Mouse (Mus musculus) testis, adult 2 months (tissue): ENCODE measurements around the gene Car9.

Experiments used
- CTCF ChIP-seq: fragments of 200-500 bp; IDR thresholded peaks from 2 replicates; pipeline ENCODE4 v1.5.1; 2012; ENCODE audit warnings: low read depth, mild to moderate bottlenecking, inconsistent platforms, low read length, moderate library complexity; ENCODE audit not compliant: control insufficient read depth, insufficient read depth, insufficient replicate concordance
- POLR2A ChIP-seq: fragments of 200-500 bp; IDR thresholded peaks from 2 replicates; pipeline ENCODE4 v1.6.1; 2012; ENCODE audit warnings: low read depth, mild to moderate bottlenecking, inconsistent platforms, low read length, moderate library complexity; ENCODE audit not compliant: control insufficient read depth

DNA sequence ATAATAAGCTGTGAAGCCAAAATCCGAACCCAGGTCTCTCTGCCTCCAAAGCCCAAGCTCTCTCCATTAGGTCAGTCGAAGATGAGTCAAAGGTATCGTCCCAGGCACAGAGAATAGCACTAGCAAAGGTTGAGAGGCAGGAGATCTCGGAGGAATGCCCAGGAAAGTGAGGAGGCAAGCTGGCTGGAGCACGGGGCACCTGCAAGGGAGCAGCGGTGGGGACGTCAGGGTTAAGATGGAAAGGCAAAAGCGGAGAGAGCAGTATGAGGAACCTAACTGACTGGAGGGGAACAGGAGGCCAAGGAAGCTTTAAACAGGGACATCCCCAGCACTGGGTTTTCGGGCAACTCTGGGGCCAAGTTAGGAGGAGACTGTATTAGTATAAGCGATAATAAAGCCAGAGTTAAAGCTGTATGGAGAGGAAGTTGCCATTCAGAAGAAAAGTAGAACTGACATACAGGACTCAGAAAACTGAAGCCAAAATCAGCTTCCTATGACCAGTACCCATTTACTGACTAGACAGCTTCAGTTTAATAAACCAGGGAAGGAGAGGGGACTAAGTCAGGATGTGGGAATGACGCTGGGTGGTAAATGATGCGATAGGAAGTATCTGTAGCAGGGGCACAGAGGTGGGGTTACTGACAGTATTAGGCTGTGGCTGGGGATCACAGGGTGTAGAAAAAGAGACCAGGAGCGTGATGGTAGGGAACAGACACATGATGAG, 52.9 kb downstream of the Car9 start:
- no peak for TF ChIP-seq CTCF
- no peak for TF ChIP-seq POLR2A
